Mouse (Mus musculus) A20 (cell line): Measurements from ENCODE around the gene Dhdh.

Experiments used
- DNase-seq: peaks from one replicate; pipeline ENCODE4 v3.0.0-alpha.2; 2011; ENCODE audit warnings: low read depth, low spot score

Gene Dhdh

GRCm38 (mm10) chr7:45451344-45451982, 37.1 kb downstream of the Dhdh start:
- peak; percentile 84 for DNase-seq

GRCm38 (mm10) chr7:45449974-45450373, 38.6 kb downstream of the Dhdh start:
- no peak for DNase-seq

DNA sequence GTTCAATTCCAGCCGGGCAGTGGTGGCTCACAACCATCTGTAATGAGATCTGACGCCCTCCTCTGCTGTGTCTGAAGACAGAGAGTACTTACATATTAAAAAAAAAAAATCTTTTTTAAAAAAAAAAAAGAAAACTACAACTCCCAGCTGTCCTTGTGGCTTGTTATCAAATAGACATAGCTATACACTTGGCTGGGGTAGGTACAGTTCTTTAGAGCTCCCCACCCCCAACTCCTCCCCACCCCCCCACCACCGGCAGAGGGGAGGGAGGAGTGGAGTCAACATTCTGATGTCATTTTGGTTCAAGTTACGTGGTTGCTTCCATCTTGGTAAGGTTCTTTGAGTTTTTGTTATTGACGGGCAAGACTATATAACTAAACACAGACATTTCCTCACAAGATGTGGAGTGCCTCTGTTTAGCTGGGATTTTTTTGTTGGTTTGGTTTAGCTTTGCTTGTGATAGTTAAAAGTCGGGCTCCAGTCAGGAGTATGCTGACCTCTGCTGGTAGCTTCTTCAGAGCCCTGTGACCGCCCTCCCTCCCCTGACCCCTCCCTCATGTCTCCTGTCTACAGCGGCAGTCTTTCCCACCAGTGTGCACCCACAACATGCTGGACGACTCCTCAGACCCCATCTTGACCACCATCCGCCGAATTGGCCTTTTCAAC, 41.1 kb downstream of the Dhdh start:
- peak; percentile 80 for DNase-seq

GRCm38 (mm10) chr7:45446589-45446988, 42.0 kb downstream of the Dhdh start:
- peak; percentile 32 for DNase-seq

- DNase-seq = no peak
Measured at GRCm38 (mm10) chr7:45443526-45444420, 44.8 kb downstream of the Dhdh start.

- DNase-seq = peak; percentile 74
Measured at GRCm38 (mm10) chr7:45437521-45438276, 50.9 kb downstream of the Dhdh start, which contains the start of gene Ruvbl2. Gene Ruvbl2 (minus strand): TSS chr7:45438096.

- DNase-seq = peak; percentile 29
Measured at GRCm38 (mm10) chr7:45437046-45437445, 51.6 kb downstream of the Dhdh start.

DNA sequence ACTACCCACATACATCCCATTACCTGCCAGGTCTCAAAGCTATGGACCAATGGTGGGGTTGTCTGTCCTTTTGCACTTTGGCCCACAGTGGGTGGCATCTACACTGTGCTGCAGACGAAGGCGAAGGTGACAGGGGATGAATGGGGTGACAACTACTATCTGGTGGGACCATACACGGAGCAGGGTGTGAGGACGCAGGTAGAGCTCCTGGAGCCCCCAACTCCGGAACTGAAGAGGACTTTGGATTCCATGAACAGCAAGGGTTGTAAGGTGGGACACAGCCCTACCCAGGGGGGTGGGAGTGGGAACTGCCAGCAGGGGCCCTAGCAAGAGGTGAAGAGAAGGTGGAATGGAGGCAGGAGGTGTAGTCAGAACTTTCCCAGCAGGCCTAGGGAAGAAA, 52.2 kb downstream of the Dhdh start:
- no peak for DNase-seq

- DNase-seq = no peak
Measured at GRCm38 (mm10) chr7:45435038-45435437, 53.6 kb downstream of the Dhdh start.

DNA sequence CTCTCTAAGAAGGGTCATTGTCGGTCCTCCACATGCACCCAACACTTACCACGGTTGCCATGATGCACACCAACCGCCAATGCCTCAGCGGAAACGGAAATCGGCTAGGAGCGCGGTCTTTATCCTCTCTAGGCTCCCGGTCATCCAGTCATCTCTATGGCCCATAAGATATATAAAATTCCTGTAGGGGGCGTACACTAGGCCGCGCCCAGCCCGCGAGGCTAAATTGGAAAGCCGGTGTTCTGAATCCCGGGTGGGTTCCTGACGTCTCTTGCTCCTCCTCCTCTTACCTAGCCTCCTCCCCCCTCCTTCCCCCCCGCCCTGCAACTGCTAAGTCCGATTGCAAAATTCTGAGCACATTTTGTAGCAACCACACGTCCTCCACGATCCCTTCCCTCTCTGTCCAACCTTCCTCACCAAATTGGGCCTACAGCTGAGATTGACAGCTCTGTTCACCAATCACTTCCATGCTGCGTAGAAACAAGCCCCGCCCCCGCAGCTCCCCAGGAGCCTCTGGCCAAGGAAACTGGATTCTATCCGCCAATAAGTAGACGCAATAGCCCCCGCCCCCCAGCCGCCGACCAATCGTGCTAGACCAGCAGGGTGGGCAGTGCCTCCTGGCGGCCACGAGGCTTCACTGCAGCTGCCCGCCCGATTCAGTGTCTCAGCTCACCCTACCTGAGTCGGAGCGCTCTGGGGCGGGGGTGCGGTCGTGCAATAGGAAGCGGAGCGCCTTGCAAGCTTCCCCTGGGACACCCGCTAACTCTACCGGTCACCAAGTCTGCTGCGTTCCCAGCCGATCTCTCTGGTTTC, 54.2 kb downstream of the Dhdh start, which contains the start of gene Gys1:
Gene Gys1, plus strand, starts transcription at position 642 of the 813 bp plus-strand sequence.
- peak; percentile 100 for DNase-seq

- no peak for DNase-seq
Measured at GRCm38 (mm10) chr7:45433835-45434202, 54.8 kb downstream of the Dhdh start.

DNA sequence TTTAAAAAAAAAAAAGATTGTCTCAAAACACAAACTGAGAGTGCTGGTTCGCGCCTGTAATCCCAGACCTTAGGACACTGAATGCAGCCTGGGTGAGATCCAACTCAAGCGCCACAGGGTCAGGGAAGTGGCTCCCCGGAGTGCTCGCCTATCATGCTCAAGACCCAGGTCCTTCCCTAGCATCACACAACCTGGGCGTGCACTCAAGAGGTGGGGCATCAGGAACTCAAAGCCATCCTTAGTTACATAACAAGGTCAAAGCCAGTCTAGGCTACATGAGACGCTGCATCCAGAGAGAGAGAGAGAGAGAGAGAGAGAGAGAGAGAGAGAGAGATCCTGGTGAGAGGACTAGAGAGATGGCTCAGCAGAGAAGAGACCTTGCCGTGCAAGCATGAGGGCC, 62.0 kb downstream of the Dhdh start:
- DNase-seq = no peak

GRCm38 (mm10) chr7:45421194-45421593, 67.4 kb downstream of the Dhdh start:
- DNase-seq = no peak
